Mouse (Mus musculus) cerebellum, adult 2 months (tissue): ENCODE data around the gene Tradd. TPM values are rescaled to one million over a fixed set of nuclear protein-coding genes. Genes with fewer than 3 reads are reported as not detected.

Experiments
- DNase-seq, 2 experiments: peaks; one replicate each; pipeline ENCODE4 v3.0.0; 2021
- H3K27ac ChIP-seq: fragments of 200-500 bp; 2 replicates; pipeline ENCODE4 v1.5.1; 2012; ENCODE audit warnings: low read length, control low read depth, inconsistent platforms; ENCODE audit not compliant: insufficient read depth
- H3K27me3 ChIP-seq: fragments of 200-500 bp; 2 replicates; pipeline ENCODE4 v1.6.1; 2012; ENCODE audit warnings: inconsistent platforms, mild to moderate bottlenecking, low read length, moderate library complexity; ENCODE audit not compliant: control insufficient read depth, insufficient read depth
- H3K4me1 ChIP-seq: fragments of 200-500 bp; 2 replicates; pipeline ENCODE4 v1.6.1; 2011; ENCODE audit warnings: low read length; ENCODE audit not compliant: control insufficient read depth, insufficient read depth
- H3K4me3 ChIP-seq: fragments of 200-500 bp; replicated peaks from 2 replicates; pipeline ENCODE3; 2011; ENCODE audit warnings: mild to moderate bottlenecking, low read depth, low read length, control low read depth; ENCODE audit not compliant: insufficient read depth
- CTCF ChIP-seq: fragments of 200-500 bp; IDR thresholded peaks from 2 replicates; pipeline ENCODE4 v1.5.1; 2011; ENCODE audit warnings: low read depth, mild to moderate bottlenecking, control low read depth, low read length, moderate library complexity, borderline replicate concordance; ENCODE audit not compliant: insufficient read depth
- POLR2A ChIP-seq: fragments of 200-500 bp; IDR thresholded peaks from 2 replicates; pipeline ENCODE4 v1.6.1; 2011; ENCODE audit warnings: low read length, control low read depth, borderline replicate concordance; ENCODE audit not compliant: insufficient read depth
- WGBS: fragments of 180-500 bp; shearing (Covaris S2); methylation state at CpG from one replicate; pipeline ENCODE4 v1.1.7; 2018; 5-methylcytosine and 5-hydroxymethylcytosine counted together
- polyA plus RNA-seq: library from polyadenylated mRNA; depleted of rRNA; stranded (reverse); fragments of >200 nt; gene quantifications from 2 replicates; pipeline ENCODE4 v1.2.3, GENCODE M21; 2012

The Tradd gene
- polyA plus RNA-seq, 1 experiment: 12.1 TPM

- 81% methylated on average over 4 of the region's 4 CpGs for WGBS
- no peak overlapping the region for H3K4me3 ChIP-seq
- DNase-seq: no peak
- no peaks in the 10 kb centered on the region for H3K27me3 ChIP-seq
- H3K27ac ChIP-seq: no peak overlapping the region
- TF ChIP-seq POLR2A: no peak
- TF ChIP-seq CTCF: no peak
- peaks cover 11% of the 10 kb centered on the region for H3K4me1 ChIP-seq
Measured at GRCm38 (mm10) chr8:105286907-105287306, 22.5 kb upstream of the Tradd start.

GRCm38 (mm10) chr8:105285514-105285913 lies 21.1 kb upstream of the Tradd start:
- H3K4me1 ChIP-seq: peaks cover 11% of the 10 kb centered on the region
- 45% methylated on average over 12 of the region's 12 CpGs for WGBS

GRCm38 (mm10) chr8:105283074-105283473 lies 18.7 kb upstream of the Tradd start:
- DNase-seq: peak; percentile 60 to 65
- WGBS: 20% methylated on average over 23 of the region's 23 CpGs
- Histone ChIP-seq H3K27ac (no peak overlapping the region), H3K4me1 (peaks cover 9% of the 10 kb centered on the region), H3K4me3 (peak overlapping the region; percentile 13), H3K27me3 (no peaks in the 10 kb centered on the region)
- TF ChIP-seq POLR2A (no peak), CTCF (peak; percentile 73)

More at GRCm38 (mm10) chr8:105285514-105285913, 21.1 kb upstream of the Tradd start:
- Histone ChIP-seq H3K27me3 (no peaks in the 10 kb centered on the region), H3K27ac (no peak overlapping the region), H3K4me3 (no peak overlapping the region)
- TF ChIP-seq CTCF (no peak), POLR2A (no peak)
- DNase-seq: no peak

- peaks cover 9% of the 10 kb centered on the region for H3K4me1 ChIP-seq
- H3K27me3 ChIP-seq: no peaks in the 10 kb centered on the region
- H3K27ac ChIP-seq: no peak overlapping the region
- DNase-seq: no peak
- H3K4me3 ChIP-seq: no peak overlapping the region
- TF ChIP-seq POLR2A: no peak
- no peak for TF ChIP-seq CTCF
- WGBS: 94% methylated on average over 4 of the region's 4 CpGs
Measured at GRCm38 (mm10) chr8:105282239-105282638, 17.8 kb upstream of the Tradd start.

GRCm38 (mm10) chr8:105281821-105282220 lies 17.4 kb upstream of the Tradd start:
- Histone ChIP-seq H3K4me1 (peaks cover 9% of the 10 kb centered on the region), H3K27me3 (no peaks in the 10 kb centered on the region), H3K4me3 (no peak overlapping the region), H3K27ac (no peak overlapping the region)
- no peak for DNase-seq
- 89% methylated on average over 12 of the region's 12 CpGs for WGBS
- TF ChIP-seq POLR2A: no peak
- no peak for TF ChIP-seq CTCF

- H3K4me1 ChIP-seq: peaks cover 9% of the 10 kb centered on the region
- no peaks in the 10 kb centered on the region; the same call in 1 of the 2 replicates for H3K27me3 ChIP-seq
- no peak overlapping the region for H3K27ac ChIP-seq
- TF ChIP-seq POLR2A (no peak), CTCF (no peak)
- DNase-seq: no peak
- 78% methylated on average over 3 of the region's 3 CpGs for WGBS
- no peak overlapping the region for H3K4me3 ChIP-seq
Measured at GRCm38 (mm10) chr8:105280567-105280966, 16.2 kb upstream of the Tradd start.

- Histone ChIP-seq H3K27ac (no peak overlapping the region), H3K27me3 (no peaks in the 10 kb centered on the region; the same call in 1 of the 2 replicates), H3K4me1 (peaks cover 9% of the 10 kb centered on the region), H3K4me3 (peak overlapping the region; percentile 57)
- WGBS: 2% methylated on average over 28 of the region's 28 CpGs
- DNase-seq: peak; percentile 94
- TF ChIP-seq POLR2A: peak; percentile 27; the same call in 1 of the 2 replicates
- no peak; the same call in 1 of the 2 replicates for TF ChIP-seq CTCF
Measured at GRCm38 (mm10) chr8:105278911-105279334, 14.5 kb upstream of the Tradd start.

- Histone ChIP-seq H3K27me3 (no peaks in the 10 kb centered on the region; the same call in 1 of the 2 replicates), H3K27ac (no peak overlapping the region), H3K4me3 (peak overlapping the region; percentile 24), H3K4me1 (peaks cover 3% of the 10 kb centered on the region)
- no peak for TF ChIP-seq CTCF
- no peak for TF ChIP-seq POLR2A
- DNase-seq: no peak
- WGBS: 14% methylated on average over 30 of the region's 30 CpGs
Measured at GRCm38 (mm10) chr8:105276292-105277120, 12.1 kb upstream of the Tradd start.
